Mouse (Mus musculus): Measurements from ENCODE around the gene Kif14.
A peak's percentile ranks its signal among the peaks of the same experiment; 100 is the strongest.
"Not testable (repeated sequence)": the region's sequence is repeated elsewhere in the genome, so short reads cannot be mapped to it uniquely, and the experiment has no call there.

The Kif14 gene

GRCm38 (mm10) chr1:136491681-136492080 is 25.5 kb downstream of the Kif14 start:
- DNase-seq (ENCODE audit: low spot score) = no peak

GRCm38 (mm10) chr1:136492232-136492631 is 26.1 kb downstream of the Kif14 start:
- no peak for DNase-seq (ENCODE audit: low spot score)

GRCm38 (mm10) chr1:136499317-136499716 is 33.2 kb downstream of the Kif14 start:
- no peak for DNase-seq (ENCODE audit: low spot score)

- no peak for DNase-seq (ENCODE audit: low spot score)
Observed at GRCm38 (mm10) chr1:136502936-136503335, 36.8 kb downstream of the Kif14 start.

- DNase-seq (ENCODE audit: low spot score) = not testable (repeated sequence)
Observed at GRCm38 (mm10) chr1:136506255-136506654, 40.1 kb downstream of the Kif14 start.

- no peak for DNase-seq (ENCODE audit: low spot score)
Observed at GRCm38 (mm10) chr1:136512317-136512716, 46.2 kb downstream of the Kif14 start.

- DNase-seq (ENCODE audit: low spot score) = no peak
Observed at GRCm38 (mm10) chr1:136513181-136513580, 47.0 kb downstream of the Kif14 start.

- no peak for DNase-seq (ENCODE audit: low spot score)
Observed at GRCm38 (mm10) chr1:136518699-136519356, 52.7 kb downstream of the Kif14 start.

GRCm38 (mm10) chr1:136521363-136521937 is 55.3 kb downstream of the Kif14 start:
- DNase-seq (ENCODE audit: low spot score) = no peak

- DNase-seq (ENCODE audit: low spot score) = peak; percentile 38
Observed at GRCm38 (mm10) chr1:136524917-136525316, 58.8 kb downstream of the Kif14 start.

- no peak for DNase-seq (ENCODE audit: low spot score)
Observed at GRCm38 (mm10) chr1:136525818-136526217, 59.7 kb downstream of the Kif14 start.

- DNase-seq (ENCODE audit: low spot score) = no peak
Observed at GRCm38 (mm10) chr1:136527163-136527562, 61.0 kb downstream of the Kif14 start.

GRCm38 (mm10) chr1:136532556-136532955 is 66.4 kb downstream of the Kif14 start:
- no peak for DNase-seq (ENCODE audit: low spot score)

- no peak for DNase-seq (ENCODE audit: low spot score)
Observed at GRCm38 (mm10) chr1:136536947-136537346, 70.8 kb downstream of the Kif14 start.

- DNase-seq (ENCODE audit: low spot score) = no peak
Observed at GRCm38 (mm10) chr1:136538247-136538646, 72.1 kb downstream of the Kif14 start.

GRCm38 (mm10) chr1:136540407-136540895 is 74.3 kb downstream of the Kif14 start:
- DNase-seq (ENCODE audit: low spot score) = no peak

GRCm38 (mm10) chr1:136541618-136542376 is 75.7 kb downstream of the Kif14 start:
- DNase-seq (ENCODE audit: low spot score) = no peak

- no peak for DNase-seq (ENCODE audit: low spot score)
Observed at GRCm38 (mm10) chr1:136543920-136544319, 77.8 kb downstream of the Kif14 start.

- DNase-seq (ENCODE audit: low spot score) = no peak
Observed at GRCm38 (mm10) chr1:136547068-136547467, 80.9 kb downstream of the Kif14 start.

GRCm38 (mm10) chr1:136550285-136550684 is 84.1 kb downstream of the Kif14 start:
- DNase-seq (ENCODE audit: low spot score) = no peak

- peak; percentile 38 for DNase-seq (ENCODE audit: low spot score)
Observed at GRCm38 (mm10) chr1:136550851-136551540, 84.9 kb downstream of the Kif14 start.

- no peak for DNase-seq (ENCODE audit: low spot score)
Observed at GRCm38 (mm10) chr1:136554686-136555085, 88.5 kb downstream of the Kif14 start.

Measured in spleen, adult 12 weeks (tissue).